Mouse (Mus musculus): ENCODE results near the gene Bicra. TPM values are rescaled to one million over a fixed set of nuclear protein-coding genes. Genes with fewer than 3 reads are reported as not detected.

Bicra gene
- polyA plus RNA-seq, 2 experiments = 0.83 to 1.8 TPM

- no peak for TF ChIP-seq CTCF (IDR thresholded peaks at IDR 0.05; ENCODE audit: low read depth)
- no peak for TF ChIP-seq EP300 (IDR thresholded peaks at IDR 0.05; ENCODE audit: low read depth)
- H3K27ac ChIP-seq = no peak overlapping the region
- 82% methylated on average over 15 of the region's 15 CpGs for WGBS (ENCODE audit: insufficient replicate concordance)
- no peaks in the 10 kb centered on the region for H3K36me3 ChIP-seq (replicated peaks; ENCODE audit: control insufficient read depth, insufficient read depth, low read depth)
- no peaks in the 10 kb centered on the region for H3K9me3 ChIP-seq (ENCODE audit: control insufficient read depth, low read length)
- H3K4me2 ChIP-seq (ENCODE audit: low read depth) = no peak overlapping the region
- DNase-seq (ENCODE audit: low read depth in 3 of 3, low spot score in 3 of 3) (no peak), ATAC-seq (ENCODE audit: insufficient read depth) (no peak)
- peaks cover 58 to 67% of the 10 kb centered on the region in 2 experiments for H3K4me1 ChIP-seq (replicated peaks; ENCODE audit: control insufficient read depth in 2 of 2, insufficient read depth in 2 of 2, low read length in 1 of 2)
- H3K9ac ChIP-seq (replicated peaks) = no peak overlapping the region
- no peaks in the 10 kb centered on the region; the same call in 1 of the 2 replicates for H3K27me3 ChIP-seq (ENCODE audit: control insufficient read depth, insufficient read depth, low read length)
- no peak overlapping the region for H3K4me3 ChIP-seq (ENCODE audit: insufficient read depth in 1 of 2, low read depth in 2 of 2, low read length in 2 of 2)
Measured at GRCm38 (mm10) chr7:15950008-15950407, 97.7 kb downstream of the Bicra start.

- no peaks in the 10 kb centered on the region; the same call in 1 of the 2 replicates for H3K27me3 ChIP-seq (ENCODE audit: control insufficient read depth, insufficient read depth, low read length)
- H3K9ac ChIP-seq (replicated peaks) = no peak overlapping the region
- peaks cover 54 to 63% of the 10 kb centered on the region in 2 experiments for H3K4me1 ChIP-seq (replicated peaks; ENCODE audit: control insufficient read depth in 2 of 2, insufficient read depth in 2 of 2, low read length in 1 of 2)
- H3K4me2 ChIP-seq (ENCODE audit: low read depth) = no peak overlapping the region
- WGBS (ENCODE audit: insufficient replicate concordance) = 36% methylated on average over 7 of the region's 7 CpGs
- no peaks in the 10 kb centered on the region for H3K9me3 ChIP-seq (ENCODE audit: control insufficient read depth, low read length)
- no peak for TF ChIP-seq CTCF (IDR thresholded peaks at IDR 0.05; ENCODE audit: low read depth)
- TF ChIP-seq EP300 (IDR thresholded peaks at IDR 0.05; ENCODE audit: low read depth) = no peak
- H3K4me3 ChIP-seq (ENCODE audit: insufficient read depth in 1 of 2, low read depth in 2 of 2, low read length in 2 of 2) = no peak overlapping the region
- H3K36me3 ChIP-seq (replicated peaks; ENCODE audit: control insufficient read depth, insufficient read depth, low read depth) = peaks cover 1% of the 10 kb centered on the region; the same call in 1 of the 2 replicates
- H3K27ac ChIP-seq = no peak overlapping the region
- no peak for DNase-seq (ENCODE audit: low read depth in 3 of 3, low spot score in 3 of 3)
- ATAC-seq (ENCODE audit: insufficient read depth) = no peak
Measured at GRCm38 (mm10) chr7:15949216-15949790, 98.4 kb downstream of the Bicra start.

- 3% methylated on average over 23 of the region's 23 CpGs for WGBS (ENCODE audit: insufficient replicate concordance)
- ATAC-seq (ENCODE audit: insufficient read depth) (peak; percentile 61), DNase-seq (ENCODE audit: low read depth in 3 of 3, low spot score in 3 of 3) (peak; percentile 63 to 76 (median 66))
- H3K4me3 ChIP-seq (ENCODE audit: insufficient read depth in 1 of 2, low read depth in 2 of 2, low read length in 2 of 2) = peak overlapping the region; percentile 28 to 43
- no peaks in the 10 kb centered on the region; the same call in 1 of the 2 replicates for H3K27me3 ChIP-seq (ENCODE audit: control insufficient read depth, insufficient read depth, low read length)
- no peak for TF ChIP-seq EP300 (IDR thresholded peaks at IDR 0.05; ENCODE audit: low read depth)
- peak; percentile 99 for TF ChIP-seq CTCF (IDR thresholded peaks at IDR 0.05; ENCODE audit: low read depth)
- H3K36me3 ChIP-seq (replicated peaks; ENCODE audit: control insufficient read depth, insufficient read depth, low read depth) = peaks cover 10% of the 10 kb centered on the region
- H3K27ac ChIP-seq = no peak overlapping the region
- H3K4me1 ChIP-seq (replicated peaks; ENCODE audit: control insufficient read depth in 2 of 2, insufficient read depth in 2 of 2, low read length in 1 of 2) = peaks cover 45 to 55% of the 10 kb centered on the region in 2 experiments
- H3K9ac ChIP-seq (replicated peaks) = peak overlapping the region; percentile 36
- H3K4me2 ChIP-seq (ENCODE audit: low read depth) = peak overlapping the region; percentile 69
- H3K9me3 ChIP-seq (ENCODE audit: control insufficient read depth, low read length) = no peaks in the 10 kb centered on the region
Measured at GRCm38 (mm10) chr7:15948381-15948941, 99.3 kb downstream of the Bicra start.

GRCm38 (mm10) chr7:15947653-15948260 is 100.0 kb downstream of the Bicra start:
- Histone ChIP-seq H3K4me3 (ENCODE audit: insufficient read depth in 1 of 2, low read depth in 2 of 2, low read length in 2 of 2) (no peak overlapping the region), H3K27me3 (ENCODE audit: control insufficient read depth, insufficient read depth, low read length) (no peaks in the 10 kb centered on the region; the same call in 1 of the 2 replicates), H3K9ac (replicated peaks) (peak overlapping the region; percentile 19; the same call in 1 of the 2 replicates), H3K36me3 (replicated peaks; ENCODE audit: control insufficient read depth, insufficient read depth, low read depth) (peaks cover 16% of the 10 kb centered on the region), H3K4me2 (ENCODE audit: low read depth) (peak overlapping the region; percentile 69), H3K4me1 (replicated peaks; ENCODE audit: control insufficient read depth in 2 of 2, insufficient read depth in 2 of 2, low read length in 1 of 2) (peaks cover 38 to 49% of the 10 kb centered on the region in 2 experiments), H3K9me3 (ENCODE audit: control insufficient read depth, low read length) (no peaks in the 10 kb centered on the region), H3K27ac (peak overlapping the region; percentile 9)
- TF ChIP-seq EP300 (IDR thresholded peaks at IDR 0.05; ENCODE audit: low read depth) (no peak), CTCF (IDR thresholded peaks at IDR 0.05; ENCODE audit: low read depth) (no peak)
- 23% methylated on average over 4 of the region's 4 CpGs for WGBS (ENCODE audit: insufficient replicate concordance)
- no peak for DNase-seq (ENCODE audit: low read depth in 3 of 3, low spot score in 3 of 3)
- ATAC-seq (ENCODE audit: insufficient read depth) = no peak

Measured in liver, embryonic 14.5 days (tissue).